Mouse (Mus musculus) heart, postnatal 0 days (tissue): ENCODE measurements at regions not wholly inside any gene's neighbourhood (a gene's known extent, or its start where the extent isn't known, plus 50 kb on each side); places are given as distances from the start of the nearest gene placed in this dataset.

Experiments used
- CTCF ChIP-seq: IDR thresholded peaks from 2 replicates; pipeline ENCODE4 v1.5.1; 2016; ENCODE audit warnings: antibody characterized with exemption, control low read depth, low read depth
- EP300 ChIP-seq: IDR thresholded peaks from 2 replicates; pipeline ENCODE4 v1.6.1; 2016; ENCODE audit warnings: antibody characterized with exemption, low read depth

- TF ChIP-seq CTCF = no peak
- TF ChIP-seq EP300 = no peak
These were observed 238.8 kb upstream of the Meis1 start for GRCm38 (mm10) chr11:19257549-19257948.
